Mouse (Mus musculus): ENCODE data around the gene Gm11027.
A peak's percentile ranks its signal among the peaks of the same experiment; 100 is the strongest.

DNA sequence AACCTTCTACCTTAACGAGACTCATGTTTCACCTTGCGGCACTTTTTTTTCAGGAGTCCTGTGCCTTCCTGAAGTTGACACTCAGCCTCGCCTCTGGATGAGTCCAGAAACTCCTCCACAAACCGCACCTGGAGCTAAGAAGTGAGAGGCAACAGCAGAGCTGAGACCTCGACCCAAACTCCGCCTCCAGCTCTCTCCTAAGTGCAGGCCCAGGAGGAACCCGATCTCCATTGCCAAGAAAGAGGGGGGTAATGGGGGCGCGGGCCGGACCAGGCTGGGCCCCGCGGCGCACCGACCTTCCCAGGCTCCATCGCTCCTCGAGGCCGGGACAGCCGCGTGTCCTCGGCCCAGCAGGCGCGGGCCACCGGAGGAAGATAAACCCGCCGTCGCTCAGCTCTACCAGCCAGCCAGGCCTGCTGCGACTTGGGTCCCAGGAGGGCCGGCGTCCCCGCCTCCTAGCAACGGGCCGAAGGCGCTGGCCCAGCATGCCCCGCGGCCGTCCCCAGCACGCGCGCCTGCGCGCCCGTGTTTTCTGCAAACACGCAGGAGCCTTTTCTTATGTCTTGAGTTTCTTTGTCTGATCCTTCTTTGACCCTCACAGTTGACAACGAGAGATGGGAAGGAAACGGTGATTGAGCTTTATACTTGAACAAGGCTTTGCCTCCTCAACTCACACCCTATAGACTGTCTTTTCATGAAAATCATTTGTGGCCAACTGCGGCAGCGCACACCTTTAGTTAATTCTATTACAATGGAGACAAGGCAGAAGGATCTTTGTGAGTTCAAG, 12.4 kb upstream of the Gm11027 start, which contains the start of gene Wdr60:
- TF ChIP-seq E2F4 (IDR thresholded peaks at IDR 0.05; ENCODE audit: insufficient read depth) (no peak), USF1 (IDR thresholded peaks at IDR 0.05; ENCODE audit: low read depth) (no peak), POLR2A (IDR thresholded peaks at IDR 0.05; ENCODE audit: insufficient read length, low read depth) (peak; percentile 65), MYOG (IDR thresholded peaks at IDR 0.05; ENCODE audit: control insufficient read depth in 1 of 3, insufficient read depth in 1 of 3, insufficient read length in 2 of 3, low read depth in 2 of 3) (no peak), MYOD1 (IDR thresholded peaks at IDR 0.05; ENCODE audit: control insufficient read depth in 1 of 3, insufficient read length in 2 of 3, low read depth in 2 of 3) (no peak), CEBPB (IDR thresholded peaks at IDR 0.05; ENCODE audit: insufficient read depth, poor library complexity, severe bottlenecking) (no peak)

Data from myocyte (in vitro differentiated cells).